Mouse (Mus musculus) heart, adult 11 months (tissue): Measurements from ENCODE around the gene Padi1.

Source experiments
- DNase-seq: peaks from one replicate; pipeline ENCODE4 v3.0.0; 2022

The Padi1 gene

GRCm38 (mm10) chr4:140860767-140861147 is 15.2 kb upstream of the Padi1 start:
- no peak for DNase-seq

- DNase-seq = no peak
These were observed 14.7 kb upstream of the Padi1 start for GRCm38 (mm10) chr4:140860125-140860766.

- DNase-seq = no peak
These were observed 13.7 kb upstream of the Padi1 start for GRCm38 (mm10) chr4:140859291-140859690.

GRCm38 (mm10) chr4:140857813-140858212 is 12.2 kb upstream of the Padi1 start:
- DNase-seq = no peak

GRCm38 (mm10) chr4:140857041-140857440 is 11.5 kb upstream of the Padi1 start:
- DNase-seq = no peak

- DNase-seq = no peak
These were observed 9.6 kb upstream of the Padi1 start for GRCm38 (mm10) chr4:140855151-140855550.

GRCm38 (mm10) chr4:140854455-140854864 is 8.9 kb upstream of the Padi1 start:
- no peak for DNase-seq

- DNase-seq = no peak
These were observed 8.0 kb upstream of the Padi1 start for GRCm38 (mm10) chr4:140853626-140854025.

- no peak for DNase-seq
These were observed 3.7 kb upstream of the Padi1 start for GRCm38 (mm10) chr4:140849310-140849709.

GRCm38 (mm10) chr4:140844991-140845390 is 587 bp downstream of the Padi1 start:
- no peak for DNase-seq

- no peak for DNase-seq
These were observed 1.8 kb downstream of the Padi1 start for GRCm38 (mm10) chr4:140843670-140844280.

GRCm38 (mm10) chr4:140842909-140843308 is 2.7 kb downstream of the Padi1 start:
- no peak for DNase-seq

GRCm38 (mm10) chr4:140837879-140838278 is 7.7 kb downstream of the Padi1 start:
- DNase-seq = peak; percentile 91

- no peak for DNase-seq
These were observed 9.2 kb downstream of the Padi1 start for GRCm38 (mm10) chr4:140836208-140836866.

- DNase-seq = no peak
These were observed 9.9 kb downstream of the Padi1 start for GRCm38 (mm10) chr4:140835682-140836081.

GRCm38 (mm10) chr4:140834327-140834934 is 11.1 kb downstream of the Padi1 start:
- DNase-seq = no peak

GRCm38 (mm10) chr4:140832821-140833220 is 12.8 kb downstream of the Padi1 start:
- no peak for DNase-seq

- DNase-seq = no peak
These were observed 13.8 kb downstream of the Padi1 start for GRCm38 (mm10) chr4:140831808-140832207.

GRCm38 (mm10) chr4:140827237-140827636 is 18.3 kb downstream of the Padi1 start:
- no peak for DNase-seq

- DNase-seq = no peak
These were observed 19.6 kb downstream of the Padi1 start for GRCm38 (mm10) chr4:140825942-140826341.

GRCm38 (mm10) chr4:140821988-140822387 is 23.6 kb downstream of the Padi1 start:
- no peak for DNase-seq

GRCm38 (mm10) chr4:140817413-140817812 is 28.2 kb downstream of the Padi1 start:
- no peak for DNase-seq

- DNase-seq = no peak
These were observed 29.3 kb downstream of the Padi1 start for GRCm38 (mm10) chr4:140815996-140816917.
